Mouse (Mus musculus): Measurements from ENCODE around the gene Gm29427.
A peak's percentile ranks its signal among the peaks of the same experiment; 100 is the strongest.
"Not testable (repeated sequence)": the region's sequence is repeated elsewhere in the genome, so short reads cannot be mapped to it uniquely, and the experiment has no call there.

Gm29427 gene

GRCm38 (mm10) chr1:130663576-130663975 lies 52.0 kb downstream of the Gm29427 start:
- DNase-seq (ENCODE audit: extremely low read depth, low read depth): peak; percentile 13

- DNase-seq (ENCODE audit: extremely low read depth, low read depth): no peak
Measured at GRCm38 (mm10) chr1:130661454-130661853, 54.1 kb downstream of the Gm29427 start, which contains the start of gene C4bp. C4bp (minus strand) TSS chr1:130661632.

- DNase-seq (ENCODE audit: extremely low read depth, low read depth): not testable (repeated sequence)
Measured at GRCm38 (mm10) chr1:130659641-130660040, 56.0 kb downstream of the Gm29427 start.

GRCm38 (mm10) chr1:130644103-130644502 lies 71.5 kb downstream of the Gm29427 start:
- DNase-seq (ENCODE audit: extremely low read depth, low read depth): no peak

- no peak for DNase-seq (ENCODE audit: extremely low read depth, low read depth)
Measured at GRCm38 (mm10) chr1:130640967-130641366, 74.6 kb downstream of the Gm29427 start.

GRCm38 (mm10) chr1:130633761-130634410 lies 81.7 kb downstream of the Gm29427 start:
- peak; percentile 62 for DNase-seq (ENCODE audit: extremely low read depth, low read depth)

GRCm38 (mm10) chr1:130633316-130633715 lies 82.3 kb downstream of the Gm29427 start:
- no peak for DNase-seq (ENCODE audit: extremely low read depth, low read depth)

GRCm38 (mm10) chr1:130629521-130629920 lies 86.1 kb downstream of the Gm29427 start, which contains the start of gene Zp3r:
Zp3r (minus strand) TSS chr1:130629621.
- no peak for DNase-seq (ENCODE audit: extremely low read depth, low read depth)

Data from MEL-GATA-1-ER (cell line).